Mouse (Mus musculus) neural tube, embryonic 13.5 days (tissue): ENCODE measurements around the gene Ppfia4. TPM values are rescaled to one million over a fixed set of nuclear protein-coding genes. Genes with fewer than 3 reads are reported as not detected.

Source experiments
- ATAC-seq: fragments of 200-750 bp; cut with Nextera tagmentation; 2 replicates; pipeline ENCODE4 v1.8.0; 2017; ENCODE audit warnings: low read depth, mild to moderate bottlenecking, moderate TSS enrichment, moderate library complexity
- H3K27ac ChIP-seq: fragments of 300-500 bp; sonication (generic); replicated peaks from 2 replicates; pipeline ENCODE4 v1.5.1; 2015; ENCODE audit warnings: moderate library complexity, mild to moderate bottlenecking, inconsistent platforms
- H3K27me3 ChIP-seq: fragments of 300-500 bp; sonication (generic); 2 replicates; pipeline ENCODE4 v1.6.1; 2015; ENCODE audit warnings: mild to moderate bottlenecking, inconsistent platforms
- H3K36me3 ChIP-seq: fragments of 300-500 bp; sonication (generic); 2 replicates; pipeline ENCODE4 v1.6.1; 2015; ENCODE audit warnings: mild to moderate bottlenecking, inconsistent platforms
- H3K4me1 ChIP-seq: fragments of 300-500 bp; sonication (generic); replicated peaks from 2 replicates; pipeline ENCODE4 v1.6.1; 2015; ENCODE audit warnings: inconsistent platforms
- H3K4me2 ChIP-seq: fragments of 300-500 bp; sonication (generic); 2 replicates; pipeline ENCODE4 v1.6.1; 2015; ENCODE audit warnings: inconsistent platforms, mild to moderate bottlenecking, moderate library complexity
- H3K4me3 ChIP-seq: fragments of 300-500 bp; sonication (generic); 2 replicates; pipeline ENCODE4 v1.5.1; 2015; ENCODE audit warnings: mild to moderate bottlenecking, inconsistent platforms
- H3K9ac ChIP-seq: fragments of 300-500 bp; sonication (generic); 2 replicates; pipeline ENCODE4 v1.6.1; 2015; ENCODE audit warnings: moderate library complexity, mild to moderate bottlenecking, inconsistent platforms
- H3K9me3 ChIP-seq: fragments of 300-500 bp; sonication (generic); 2 replicates; pipeline ENCODE4 v1.6.1; 2016; ENCODE audit warnings: inconsistent platforms
- WGBS: fragments of 180-500 bp; shearing (Covaris S2); methylation state at CpG from one replicate; pipeline ENCODE4 v1.1.7; 2015; 5-methylcytosine and 5-hydroxymethylcytosine counted together
- polyA plus RNA-seq: library from polyadenylated mRNA; unstranded; fragments of >200 nt; fragmentation: Nextera tagmentation; extraction: Ambion mirVana; gene quantifications from 2 replicates; pipeline ENCODE4 v1.2.1, GENCODE M21; 2015

Ppfia4 gene
- polyA plus RNA-seq, 1 experiment from 2014 or later: 10.9 TPM

- H3K27me3 ChIP-seq: peaks cover 9% of the 10 kb centered on the region
- H3K4me1 ChIP-seq: peaks cover 19% of the 10 kb centered on the region
- no peak overlapping the region for H3K9ac ChIP-seq
- no peaks in the 10 kb centered on the region for H3K9me3 ChIP-seq
- H3K27ac ChIP-seq: no peak overlapping the region
- no peaks in the 10 kb centered on the region for H3K36me3 ChIP-seq
- 49% methylated on average over 9 of the region's 9 CpGs for WGBS
- no peak overlapping the region for H3K4me3 ChIP-seq
- H3K4me2 ChIP-seq: no peak overlapping the region
- ATAC-seq: no peak
Observed at GRCm38 (mm10) chr1:134292601-134293000, 40.1 kb downstream of the Ppfia4 start.

- WGBS: 27% methylated on average over 5 of the region's 5 CpGs
- Histone ChIP-seq H3K4me2 (no peak overlapping the region), H3K9me3 (no peaks in the 10 kb centered on the region), H3K36me3 (no peaks in the 10 kb centered on the region), H3K4me3 (no peak overlapping the region), H3K4me1 (peaks cover 19% of the 10 kb centered on the region), H3K27me3 (peaks cover 4% of the 10 kb centered on the region; the same call in 1 of the 2 replicates), H3K27ac (no peak overlapping the region), H3K9ac (no peak overlapping the region)
- 0 out of 2 replicates have a peak, but pooled peaks have one; percentile 49 for ATAC-seq
Observed at GRCm38 (mm10) chr1:134292073-134292472, 40.7 kb downstream of the Ppfia4 start.

- H3K27me3 ChIP-seq: no peaks in the 10 kb centered on the region
- WGBS: 74% methylated on average over 8 of the region's 8 CpGs
Observed at GRCm38 (mm10) chr1:134291555-134291954, 41.2 kb downstream of the Ppfia4 start.

GRCm38 (mm10) chr1:134290909-134291308 lies 41.8 kb downstream of the Ppfia4 start:
- H3K36me3 ChIP-seq: no peaks in the 10 kb centered on the region
- no peak for ATAC-seq
- H3K9ac ChIP-seq: no peak overlapping the region
- no peaks in the 10 kb centered on the region for H3K27me3 ChIP-seq
- no peak overlapping the region for H3K4me2 ChIP-seq
- H3K27ac ChIP-seq: no peak overlapping the region
- no peaks in the 10 kb centered on the region for H3K9me3 ChIP-seq
- H3K4me1 ChIP-seq: peaks cover 19% of the 10 kb centered on the region
- WGBS: 70% methylated on average over 5 of the region's 5 CpGs
- no peak overlapping the region for H3K4me3 ChIP-seq

More at GRCm38 (mm10) chr1:134291555-134291954, 41.2 kb downstream of the Ppfia4 start:
- Histone ChIP-seq H3K27ac (no peak overlapping the region), H3K9ac (no peak overlapping the region), H3K9me3 (no peaks in the 10 kb centered on the region), H3K4me2 (no peak overlapping the region), H3K36me3 (no peaks in the 10 kb centered on the region), H3K4me3 (no peak overlapping the region), H3K4me1 (peaks cover 19% of the 10 kb centered on the region)
- ATAC-seq: no peak

GRCm38 (mm10) chr1:134290300-134290699 lies 42.4 kb downstream of the Ppfia4 start:
- Histone ChIP-seq H3K36me3 (no peaks in the 10 kb centered on the region), H3K4me1 (peaks cover 19% of the 10 kb centered on the region), H3K27ac (no peak overlapping the region), H3K9ac (no peak overlapping the region), H3K9me3 (no peaks in the 10 kb centered on the region), H3K4me3 (no peak overlapping the region), H3K4me2 (no peak overlapping the region), H3K27me3 (no peaks in the 10 kb centered on the region)
- 93% methylated on average over 13 of the region's 13 CpGs for WGBS
- no peak for ATAC-seq

GRCm38 (mm10) chr1:134289598-134290099 lies 43.1 kb downstream of the Ppfia4 start, which contains the start of gene Myog:
Myog (plus strand) TSS chr1:134289989.
- H3K36me3 ChIP-seq: no peaks in the 10 kb centered on the region
- no peak within 1 kb of the TSS for H3K27ac ChIP-seq
- H3K4me2 ChIP-seq: no peak within 1 kb of the TSS
- H3K9me3 ChIP-seq: no peaks in the 10 kb centered on the region
- no peak for ATAC-seq
- H3K9ac ChIP-seq: no peak within 1 kb of the TSS
- 38% methylated on average over 11 of the region's 11 CpGs for WGBS
- peaks cover 19% of the 10 kb centered on the region for H3K4me1 ChIP-seq
- H3K4me3 ChIP-seq: no peak within 1 kb of the TSS
- H3K27me3 ChIP-seq: no peaks in the 10 kb centered on the region

- no peaks in the 10 kb centered on the region for H3K27me3 ChIP-seq
- no peaks in the 10 kb centered on the region for H3K36me3 ChIP-seq
- H3K9me3 ChIP-seq: no peaks in the 10 kb centered on the region
- ATAC-seq: no peak
- H3K4me3 ChIP-seq: no peak overlapping the region
- no peak overlapping the region for H3K9ac ChIP-seq
- WGBS: 81% methylated on average over 3 of the region's 3 CpGs
- H3K4me1 ChIP-seq: peaks cover 19% of the 10 kb centered on the region
- no peak overlapping the region for H3K4me2 ChIP-seq
- no peak overlapping the region for H3K27ac ChIP-seq
Observed at GRCm38 (mm10) chr1:134288239-134288638, 44.5 kb downstream of the Ppfia4 start.

GRCm38 (mm10) chr1:134285458-134286120 lies 47.1 kb downstream of the Ppfia4 start:
- no peaks in the 10 kb centered on the region for H3K9me3 ChIP-seq
- ATAC-seq: no peak
- H3K4me2 ChIP-seq: no peak overlapping the region
- no peak overlapping the region for H3K27ac ChIP-seq
- peaks cover 6% of the 10 kb centered on the region for H3K4me1 ChIP-seq
- 59% methylated on average over 10 of the region's 10 CpGs for WGBS
- H3K36me3 ChIP-seq: no peaks in the 10 kb centered on the region
- no peaks in the 10 kb centered on the region for H3K27me3 ChIP-seq
- H3K4me3 ChIP-seq: no peak overlapping the region
- no peak overlapping the region for H3K9ac ChIP-seq

GRCm38 (mm10) chr1:134283108-134283507 lies 49.6 kb downstream of the Ppfia4 start:
- WGBS: 59% methylated on average over 1 of the region's 1 CpGs
- H3K4me2 ChIP-seq: no peak overlapping the region
- no peak for ATAC-seq

GRCm38 (mm10) chr1:134282342-134282741 lies 50.4 kb downstream of the Ppfia4 start:
- H3K4me3 ChIP-seq: no peak overlapping the region
- H3K36me3 ChIP-seq: no peaks in the 10 kb centered on the region
- no peaks in the 10 kb centered on the region for H3K9me3 ChIP-seq
- no peak overlapping the region for H3K9ac ChIP-seq
- no peaks in the 10 kb centered on the region for H3K27me3 ChIP-seq
- no peak for ATAC-seq
- WGBS: 78% methylated on average over 3 of the region's 3 CpGs
- no peak overlapping the region for H3K4me2 ChIP-seq
- H3K27ac ChIP-seq: no peak overlapping the region
- H3K4me1 ChIP-seq: no peaks in the 10 kb centered on the region

More at GRCm38 (mm10) chr1:134283108-134283507, 49.6 kb downstream of the Ppfia4 start:
- Histone ChIP-seq H3K9me3 (no peaks in the 10 kb centered on the region), H3K4me1 (no peaks in the 10 kb centered on the region), H3K27me3 (no peaks in the 10 kb centered on the region), H3K36me3 (no peaks in the 10 kb centered on the region), H3K9ac (no peak overlapping the region), H3K4me3 (no peak overlapping the region), H3K27ac (no peak overlapping the region)

GRCm38 (mm10) chr1:134281563-134281962 lies 51.2 kb downstream of the Ppfia4 start:
- no peak overlapping the region for H3K9ac ChIP-seq
- WGBS: 75% methylated on average over 4 of the region's 4 CpGs
- ATAC-seq: no peak
- H3K9me3 ChIP-seq: no peaks in the 10 kb centered on the region
- no peak overlapping the region for H3K27ac ChIP-seq
- no peaks in the 10 kb centered on the region for H3K27me3 ChIP-seq
- H3K36me3 ChIP-seq: no peaks in the 10 kb centered on the region
- no peak overlapping the region for H3K4me3 ChIP-seq
- H3K4me2 ChIP-seq: no peak overlapping the region
- no peaks in the 10 kb centered on the region for H3K4me1 ChIP-seq

- Histone ChIP-seq H3K4me3 (no peak overlapping the region), H3K9ac (no peak overlapping the region), H3K27ac (no peak overlapping the region), H3K27me3 (no peaks in the 10 kb centered on the region), H3K9me3 (no peaks in the 10 kb centered on the region), H3K4me1 (no peaks in the 10 kb centered on the region), H3K36me3 (no peaks in the 10 kb centered on the region), H3K4me2 (no peak overlapping the region)
- 89% methylated on average over 5 of the region's 5 CpGs for WGBS
- no peak for ATAC-seq
Observed at GRCm38 (mm10) chr1:134280174-134280573, 52.6 kb downstream of the Ppfia4 start.

GRCm38 (mm10) chr1:134276823-134277222 lies 55.9 kb downstream of the Ppfia4 start:
- no peaks in the 10 kb centered on the region for H3K9me3 ChIP-seq
- no peaks in the 10 kb centered on the region for H3K27me3 ChIP-seq
- H3K36me3 ChIP-seq: no peaks in the 10 kb centered on the region
- H3K4me1 ChIP-seq: peaks cover 19% of the 10 kb centered on the region
- H3K27ac ChIP-seq: no peak overlapping the region
- no peak for ATAC-seq
- WGBS: 87% methylated on average over 7 of the region's 7 CpGs
- no peak overlapping the region for H3K4me2 ChIP-seq
- H3K9ac ChIP-seq: no peak overlapping the region
- no peak overlapping the region for H3K4me3 ChIP-seq
